Mouse (Mus musculus) left cerebral cortex, adult 11 months (tissue): ENCODE results near the gene Sphk1.

ENCODE experiments used
- DNase-seq: peaks from one replicate; pipeline ENCODE4 v3.0.0; 2022; ENCODE audit warnings: low spot score

Sphk1 gene

GRCm38 (mm10) chr11:116538142-116538735 is 7.5 kb downstream of the Sphk1 start:
- DNase-seq, result no peak

- DNase-seq, result no peak
These were observed 10.5 kb downstream of the Sphk1 start for GRCm38 (mm10) chr11:116541183-116541582.

- DNase-seq, result no peak
These were observed 12.4 kb downstream of the Sphk1 start for GRCm38 (mm10) chr11:116543110-116543509.

- no peak for DNase-seq
These were observed 16.8 kb downstream of the Sphk1 start for GRCm38 (mm10) chr11:116547296-116548060.

- DNase-seq, result no peak
These were observed 18.1 kb downstream of the Sphk1 start for GRCm38 (mm10) chr11:116548780-116549179.

GRCm38 (mm10) chr11:116549273-116550038 is 18.7 kb downstream of the Sphk1 start:
- no peak for DNase-seq

GRCm38 (mm10) chr11:116550748-116551147 is 20.0 kb downstream of the Sphk1 start:
- DNase-seq, result no peak

- no peak for DNase-seq
These were observed 21.5 kb downstream of the Sphk1 start for GRCm38 (mm10) chr11:116552194-116552593.

GRCm38 (mm10) chr11:116554171-116554878 is 23.6 kb downstream of the Sphk1 start:
- DNase-seq, result no peak

- no peak for DNase-seq
These were observed 24.8 kb downstream of the Sphk1 start for GRCm38 (mm10) chr11:116555572-116555971.

- DNase-seq, result no peak
These were observed 25.6 kb downstream of the Sphk1 start for GRCm38 (mm10) chr11:116556308-116556707.

GRCm38 (mm10) chr11:116565283-116566041 is 34.7 kb downstream of the Sphk1 start:
- no peak for DNase-seq

GRCm38 (mm10) chr11:116567531-116567930 is 36.8 kb downstream of the Sphk1 start:
- DNase-seq, result no peak

GRCm38 (mm10) chr11:116570821-116571220 is 40.1 kb downstream of the Sphk1 start:
- DNase-seq, result no peak

GRCm38 (mm10) chr11:116571767-116572679 is 41.3 kb downstream of the Sphk1 start:
- no peak for DNase-seq

GRCm38 (mm10) chr11:116572756-116573543 is 42.2 kb downstream of the Sphk1 start:
- no peak for DNase-seq

- DNase-seq, result no peak
These were observed 43.8 kb downstream of the Sphk1 start for GRCm38 (mm10) chr11:116574486-116574885.

GRCm38 (mm10) chr11:116574982-116575381 is 44.3 kb downstream of the Sphk1 start:
- DNase-seq, result no peak

- no peak for DNase-seq
These were observed 44.7 kb downstream of the Sphk1 start for GRCm38 (mm10) chr11:116575396-116575795.

GRCm38 (mm10) chr11:116579280-116579679 is 48.6 kb downstream of the Sphk1 start:
- no peak for DNase-seq
